Mouse (Mus musculus) cerebellum, adult 8-10 months (tissue): ENCODE measurements around the gene Ube2z.

Source experiments
- DNase-seq: peaks from one replicate; pipeline ENCODE4 v3.0.0; 2022

The Ube2z gene

DNA sequence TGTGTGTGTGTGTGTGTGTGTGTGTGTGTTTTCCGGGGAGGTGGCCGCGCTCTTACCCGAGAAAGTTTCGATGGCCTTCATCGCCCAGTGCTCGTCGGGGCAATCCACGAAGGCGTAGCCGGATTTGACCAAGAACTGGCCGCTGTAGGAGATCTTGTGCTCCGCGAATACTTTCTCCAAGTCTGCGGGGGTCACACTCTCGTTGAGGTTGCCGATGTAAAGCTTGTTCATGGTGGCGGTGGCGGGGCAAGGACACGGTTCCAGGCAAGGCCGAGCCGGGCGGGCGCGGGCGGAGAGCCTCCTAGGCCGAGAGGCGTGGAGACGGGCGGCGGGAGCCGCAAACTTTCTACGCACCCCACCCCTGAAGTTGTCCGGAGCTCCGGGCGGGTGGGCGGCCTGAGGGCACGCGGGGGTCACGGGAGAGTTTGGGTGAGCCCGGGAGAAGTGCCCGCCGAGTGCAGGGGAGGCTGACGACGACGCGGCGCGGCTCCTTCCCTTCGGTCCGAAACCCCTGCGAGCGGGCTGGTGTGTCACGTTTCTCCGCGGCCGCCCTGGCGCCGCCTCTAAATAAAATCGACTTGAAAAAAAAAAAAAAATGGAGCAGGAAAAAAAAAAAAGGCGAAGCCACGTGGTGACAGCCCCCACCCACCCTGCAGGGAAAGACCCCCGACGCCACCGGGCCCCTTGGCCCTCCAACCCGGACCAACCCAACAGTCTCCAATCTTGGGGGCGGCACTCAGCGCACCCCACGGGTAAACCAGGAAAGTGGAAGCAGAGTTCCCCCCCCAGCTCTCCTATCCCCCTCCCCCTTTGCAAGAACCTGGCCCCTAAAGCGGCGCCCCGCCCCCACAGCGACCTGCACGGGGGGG lies 59.6 kb downstream of the Ube2z start, which contains the start of gene Igf2bp1:
Gene Igf2bp1, minus strand, starts transcription at position 538 of the 869 bp plus-strand sequence.
- DNase-seq: no peak

DNA sequence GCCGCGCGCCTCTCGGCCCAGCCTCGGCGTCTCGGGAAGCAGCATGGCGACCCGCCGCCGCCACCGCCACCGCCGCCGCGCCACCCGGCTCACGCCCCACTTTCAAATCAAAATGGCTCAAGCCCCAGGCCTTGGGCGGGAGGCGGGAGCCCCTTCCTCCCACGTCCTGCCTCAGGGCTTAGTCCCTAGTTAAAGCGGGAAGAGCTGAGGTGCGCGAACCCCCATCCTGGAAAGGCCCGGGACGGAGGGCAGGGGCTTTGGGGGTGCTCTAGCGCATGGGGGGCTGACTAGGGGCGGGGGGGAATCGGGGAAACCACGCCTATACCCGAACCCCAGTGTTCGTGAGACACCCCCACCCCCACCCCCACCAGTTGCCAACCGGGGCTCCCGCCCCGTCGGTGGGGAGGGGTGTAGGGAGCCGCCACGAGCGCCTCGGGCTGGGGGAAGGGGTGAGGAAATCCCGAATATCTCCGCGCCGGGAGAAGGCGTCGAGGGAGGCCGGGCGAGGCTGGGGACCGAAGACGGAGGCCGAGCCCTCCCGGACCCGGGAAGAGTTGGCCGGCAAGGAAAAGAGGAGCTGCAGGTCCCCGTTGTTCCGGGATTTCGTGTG lies 60.3 kb downstream of the Ube2z start:
- no peak for DNase-seq

DNA sequence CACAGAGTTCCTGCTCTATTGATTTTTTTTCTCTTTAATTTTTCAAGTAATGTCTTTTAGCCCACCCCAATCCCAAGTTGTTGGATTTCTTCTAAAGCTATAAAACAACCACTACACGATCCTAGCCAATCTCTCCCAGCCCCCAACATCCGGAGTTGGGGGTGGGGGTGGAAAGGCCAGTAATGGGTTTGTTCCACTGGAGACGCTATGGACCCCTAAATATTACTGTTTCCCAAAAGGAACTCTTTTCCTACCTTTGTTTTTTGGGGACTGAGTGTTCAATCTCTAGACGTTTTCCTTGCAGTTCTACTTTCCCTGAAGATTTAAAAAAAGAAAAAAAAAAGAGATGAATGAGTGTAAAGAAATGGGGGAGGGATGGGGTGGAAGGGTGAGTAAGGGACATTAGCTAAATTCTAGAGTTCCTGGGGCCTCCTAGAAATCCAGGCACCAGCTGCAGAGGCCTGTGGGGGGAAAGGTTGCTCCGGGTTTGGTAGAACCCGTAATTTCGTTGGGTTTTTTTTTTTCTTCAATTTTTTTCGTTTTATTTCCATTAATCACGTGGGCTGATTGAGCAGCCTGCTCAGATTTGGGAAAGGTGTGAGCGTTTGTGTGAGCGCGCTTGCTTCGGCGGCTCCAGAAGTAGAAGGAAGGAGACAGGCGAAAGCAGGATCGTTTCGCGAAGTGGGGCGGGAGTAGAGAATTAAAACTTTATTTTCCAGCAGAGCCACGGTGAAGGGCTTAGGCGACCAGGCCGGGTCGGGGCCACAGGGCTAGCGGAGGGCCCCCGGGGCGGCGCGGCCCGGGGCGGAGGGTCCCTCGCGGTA lies 61.0 kb downstream of the Ube2z start:
- no peak for DNase-seq

DNA sequence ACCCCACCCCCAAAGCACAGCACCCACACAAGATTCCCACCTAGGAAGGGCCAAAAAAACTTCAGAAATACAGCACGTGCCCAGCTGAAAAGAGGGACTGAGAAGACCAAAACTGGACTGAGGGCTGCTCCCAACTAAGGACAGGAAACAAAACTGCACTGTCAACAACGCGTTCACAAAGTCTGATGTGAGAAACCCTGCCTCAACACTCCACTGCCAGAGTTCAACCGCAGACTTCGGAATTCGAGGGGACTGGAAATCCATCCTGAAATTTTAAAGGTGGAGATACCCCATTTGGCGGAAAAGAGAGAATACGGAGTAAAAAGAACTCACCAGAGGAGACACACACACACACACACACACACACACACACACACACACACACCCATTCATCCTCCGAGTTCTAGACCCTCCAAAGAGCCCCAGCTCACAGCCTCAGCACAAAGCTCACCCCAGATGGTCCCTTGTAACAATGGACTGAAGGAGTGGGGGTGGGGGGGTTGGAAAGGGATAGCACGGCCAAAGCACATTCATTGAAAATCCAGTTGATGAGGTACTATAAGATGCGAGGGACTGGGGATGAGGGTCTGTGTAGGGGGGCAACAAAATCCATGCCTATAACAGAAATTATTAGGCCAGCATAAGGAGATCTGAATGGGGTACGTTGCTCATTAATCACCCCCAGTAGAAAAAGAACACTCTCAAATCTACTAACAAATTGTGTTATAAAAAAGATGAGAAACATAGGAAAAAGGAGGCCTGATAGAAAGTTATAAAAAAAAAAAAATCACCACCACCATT lies 61.9 kb downstream of the Ube2z start:
- no peak for DNase-seq
